Mouse (Mus musculus) retina, adult 2 months (tissue): Measurements from ENCODE around the gene Dnajc16.
A peak's percentile ranks its signal among the peaks of the same experiment; 100 is the strongest.

Source experiments
- DNase-seq: peaks from one replicate; pipeline ENCODE4 v3.0.0-alpha.2; 2012; ENCODE audit warnings: low read depth, low spot score

Gene Dnajc16

DNA sequence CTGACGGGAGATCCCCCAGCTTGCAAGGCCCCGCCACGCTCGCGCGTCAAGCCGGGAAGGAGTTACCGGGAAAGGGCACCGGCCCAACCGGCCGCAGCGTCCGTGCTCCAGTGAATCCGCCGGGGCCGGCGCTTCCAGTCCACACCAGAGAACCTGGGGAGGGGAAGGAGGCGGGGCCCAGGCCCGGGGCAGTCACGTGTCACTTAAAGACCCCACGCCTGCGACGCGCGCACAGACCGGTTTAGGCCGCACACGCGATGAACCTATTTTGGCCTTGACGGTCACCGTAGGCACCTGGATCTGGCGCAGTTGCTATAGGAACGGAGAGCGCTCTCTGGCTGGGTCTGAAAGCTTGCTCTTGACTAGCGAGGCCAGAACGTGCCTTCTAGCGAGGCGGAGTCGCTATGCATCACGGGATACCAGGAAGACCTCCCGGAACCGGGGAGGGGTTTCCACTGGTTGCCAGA is at the start of gene Dnajc16:
Gene Dnajc16 (minus strand): TSS at position 408 of the 467 bp plus-strand sequence.
- DNase-seq = peak; percentile 100

DNA sequence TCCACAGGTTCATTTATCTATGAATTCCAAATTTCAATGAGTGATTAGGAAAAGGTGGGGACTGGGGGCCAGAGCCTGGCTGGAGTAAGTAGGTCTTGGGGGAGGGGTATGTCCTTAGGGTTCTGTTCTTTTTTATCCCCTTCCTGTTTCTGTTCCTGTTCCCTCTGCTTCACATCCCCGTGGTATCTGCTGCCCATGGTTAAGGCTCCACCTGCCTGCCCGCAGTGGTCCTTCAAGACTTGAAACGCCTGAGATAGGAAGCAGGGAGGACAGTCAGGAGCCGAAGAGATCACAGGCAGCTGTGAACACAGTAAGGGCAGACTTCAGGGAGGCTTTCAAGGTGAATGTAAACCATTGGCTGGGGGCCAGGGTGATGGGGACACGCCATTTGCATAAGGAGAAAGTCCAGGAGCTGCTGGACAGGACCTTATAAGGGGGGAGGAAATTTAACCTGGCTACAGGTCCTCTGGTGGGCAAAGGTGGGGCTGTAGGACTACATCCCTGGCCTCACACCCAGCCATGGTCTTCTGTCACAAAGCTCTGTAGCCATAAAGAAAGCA is 43.9 kb upstream of the Dnajc16 start:
- no peak for DNase-seq

- no peak for DNase-seq
Observed at GRCm38 (mm10) chr4:141833911-141834310, 43.2 kb upstream of the Dnajc16 start.

GRCm38 (mm10) chr4:141831361-141831760 is 40.6 kb upstream of the Dnajc16 start:
- DNase-seq = no peak

DNA sequence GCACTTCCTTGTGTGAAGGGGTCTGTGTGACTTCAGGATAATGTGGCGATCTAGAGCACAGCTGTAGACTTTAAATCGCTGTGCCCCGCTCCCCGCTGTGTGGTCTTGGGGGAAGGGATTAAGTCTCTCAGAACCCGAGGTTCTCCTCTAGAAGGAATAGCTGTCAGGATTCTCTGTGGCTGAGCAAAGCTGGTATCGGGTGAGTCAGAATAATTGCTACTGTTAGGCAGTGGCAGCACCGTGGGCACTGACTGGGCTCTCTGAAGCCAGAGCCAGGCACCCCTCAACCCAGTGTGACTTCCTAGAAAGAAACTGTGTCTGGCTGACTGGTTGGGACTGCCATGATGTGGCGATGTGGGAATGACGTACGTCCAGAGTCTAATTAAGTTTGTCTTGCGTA is 39.6 kb upstream of the Dnajc16 start:
- DNase-seq = no peak

DNA sequence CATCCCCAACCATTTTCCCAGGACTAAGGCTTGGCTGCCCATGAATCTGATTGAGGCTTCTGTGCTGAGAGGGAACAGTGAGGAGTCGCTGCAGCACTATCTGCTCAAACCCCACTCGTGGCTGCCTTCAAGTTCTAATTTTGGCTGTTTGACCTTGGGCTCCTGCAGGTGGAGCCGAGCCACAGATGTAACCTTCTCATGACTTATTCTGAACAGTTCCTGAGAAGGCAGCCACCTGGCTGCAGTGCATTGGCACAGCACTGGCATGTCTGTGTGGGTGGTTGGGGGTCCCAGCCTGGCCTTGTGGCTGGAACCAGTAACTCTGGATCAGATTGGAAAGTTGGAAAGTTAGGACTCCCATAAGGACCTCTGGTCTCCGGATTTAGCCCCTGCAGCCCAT is 37.4 kb upstream of the Dnajc16 start:
- no peak for DNase-seq

- no peak for DNase-seq
Observed at GRCm38 (mm10) chr4:141827401-141827800, 36.7 kb upstream of the Dnajc16 start.

- DNase-seq = no peak
Observed at GRCm38 (mm10) chr4:141826060-141826459, 35.3 kb upstream of the Dnajc16 start, which contains the start of gene Cela2a. Gene Cela2a (minus strand): TSS chr4:141826160.

DNA sequence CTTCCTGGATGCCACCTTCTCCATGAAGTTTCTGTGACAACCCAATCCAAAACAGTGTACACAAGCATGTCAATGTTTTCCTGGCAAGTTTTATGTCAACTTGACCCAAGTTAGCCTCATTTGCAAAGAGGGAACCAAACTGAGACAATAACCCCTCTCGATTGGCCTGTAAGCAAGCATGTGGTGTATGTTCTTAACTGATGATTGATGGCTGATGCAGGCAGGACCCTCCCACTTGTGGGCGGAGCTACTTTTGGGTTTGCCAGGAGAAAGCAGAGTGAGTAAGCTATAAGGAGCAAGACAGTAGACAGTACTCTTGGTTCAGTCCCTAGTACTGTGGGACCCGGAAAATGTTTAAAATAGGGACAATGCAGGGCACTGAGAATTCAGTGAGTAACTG is 32.2 kb upstream of the Dnajc16 start:
- DNase-seq = no peak

GRCm38 (mm10) chr4:141822089-141822488 is 31.4 kb upstream of the Dnajc16 start:
- DNase-seq = no peak

GRCm38 (mm10) chr4:141821178-141821577 is 30.4 kb upstream of the Dnajc16 start:
- DNase-seq = no peak

DNA sequence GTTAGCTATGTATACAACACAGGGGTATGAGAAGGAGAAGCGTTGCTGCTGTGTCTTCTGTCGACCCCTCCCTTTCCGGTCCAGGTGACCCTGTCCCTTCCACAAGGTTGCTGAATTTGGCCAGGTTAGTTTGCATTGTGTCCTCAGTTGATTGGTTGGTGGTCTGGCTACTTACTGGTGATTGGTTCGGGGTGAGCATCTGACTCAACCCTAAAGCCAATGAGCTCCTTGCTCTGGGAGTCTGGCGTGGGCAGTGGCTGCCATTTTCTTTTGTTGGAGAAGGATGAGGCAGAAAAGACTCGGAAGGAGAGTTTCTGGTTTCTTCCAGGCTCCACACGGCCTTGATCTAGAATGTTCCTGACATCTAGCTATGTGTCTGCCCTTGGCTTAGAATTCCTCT is 28.6 kb upstream of the Dnajc16 start:
- no peak for DNase-seq

- DNase-seq = no peak
Observed at GRCm38 (mm10) chr4:141818861-141819260, 28.1 kb upstream of the Dnajc16 start.

DNA sequence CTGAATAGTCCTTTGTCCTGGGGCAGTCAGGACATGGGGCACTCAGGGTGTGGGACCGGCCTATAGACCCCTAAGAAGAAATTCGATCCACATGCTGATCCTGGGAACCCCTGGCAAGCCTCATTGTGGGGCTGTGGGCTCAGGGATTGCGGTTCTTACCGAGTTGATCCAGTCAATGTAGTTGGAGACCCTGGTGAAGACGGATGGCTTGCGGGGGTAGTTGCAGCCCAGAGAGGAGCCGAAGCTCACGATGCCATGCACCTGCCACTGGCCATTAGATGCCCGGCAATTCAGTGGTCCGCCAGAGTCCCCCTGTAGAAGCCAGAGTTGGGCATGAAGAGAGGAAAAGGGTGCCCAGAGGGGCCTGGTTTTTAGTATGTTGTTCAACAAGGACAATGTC is 27.0 kb upstream of the Dnajc16 start:
- DNase-seq = no peak

DNA sequence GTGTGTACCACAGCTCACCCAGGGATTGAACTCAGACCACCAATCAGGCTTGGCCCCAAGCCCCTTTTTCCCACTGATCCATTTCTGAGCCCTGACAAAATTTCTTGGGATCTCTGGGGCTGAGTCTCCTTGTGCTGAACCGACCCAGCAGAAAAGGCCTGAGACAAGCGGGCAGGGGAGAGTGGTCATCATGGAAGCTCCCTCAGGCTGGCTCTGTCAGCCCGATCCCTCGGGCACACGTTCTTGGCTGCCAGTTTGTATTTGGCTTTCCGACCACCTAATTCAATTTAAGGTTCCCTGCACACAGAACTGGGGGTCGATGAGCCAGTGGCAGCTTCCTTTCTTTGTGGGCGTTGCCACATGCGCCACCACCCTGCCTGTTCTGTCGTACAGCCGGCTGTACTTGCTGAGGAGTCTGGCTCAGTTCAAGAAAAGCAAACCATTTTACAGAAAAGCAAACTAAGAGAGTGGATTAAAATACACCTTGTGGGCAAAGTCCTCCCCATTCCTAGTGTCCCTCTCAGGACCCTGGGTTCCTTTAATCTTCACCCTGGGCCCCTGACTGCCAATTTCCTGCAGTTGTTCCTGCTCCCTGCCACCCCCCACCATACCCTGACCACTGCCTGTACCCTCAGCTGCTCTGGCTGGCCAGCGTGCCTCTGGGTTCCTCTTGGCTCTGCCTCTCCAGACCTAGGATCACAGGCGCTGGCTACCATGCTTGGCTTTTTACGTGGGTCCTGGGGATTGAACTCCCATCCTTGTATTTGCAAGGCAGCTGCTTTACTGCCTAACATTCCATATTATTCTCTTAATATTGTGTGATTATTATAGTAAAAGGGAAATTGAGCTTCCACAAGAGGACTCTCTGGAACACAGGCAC is 26.3 kb upstream of the Dnajc16 start:
- DNase-seq = no peak

- no peak for DNase-seq
Observed at GRCm38 (mm10) chr4:141816267-141816666, 25.5 kb upstream of the Dnajc16 start.

DNA sequence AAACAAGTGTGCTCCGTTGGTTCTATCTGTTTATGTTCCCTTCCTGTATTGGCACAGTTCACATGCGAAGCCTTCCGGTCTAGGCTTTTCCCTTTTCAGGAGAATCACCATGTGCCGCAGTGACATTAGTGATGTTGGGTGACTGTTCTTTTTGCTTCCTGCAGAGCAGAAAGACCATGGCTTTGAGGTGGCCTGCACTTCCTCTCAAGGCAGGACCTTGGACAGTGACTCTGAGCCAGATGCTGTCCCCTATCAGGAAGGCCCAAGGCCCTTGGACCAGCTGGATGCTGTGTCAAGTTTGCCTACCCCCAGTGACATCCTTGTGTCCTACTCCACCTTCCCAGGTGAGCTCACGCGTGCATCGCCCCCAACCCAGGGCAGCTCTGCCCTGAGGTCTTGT is 20.6 kb upstream of the Dnajc16 start:
- DNase-seq = no peak

DNA sequence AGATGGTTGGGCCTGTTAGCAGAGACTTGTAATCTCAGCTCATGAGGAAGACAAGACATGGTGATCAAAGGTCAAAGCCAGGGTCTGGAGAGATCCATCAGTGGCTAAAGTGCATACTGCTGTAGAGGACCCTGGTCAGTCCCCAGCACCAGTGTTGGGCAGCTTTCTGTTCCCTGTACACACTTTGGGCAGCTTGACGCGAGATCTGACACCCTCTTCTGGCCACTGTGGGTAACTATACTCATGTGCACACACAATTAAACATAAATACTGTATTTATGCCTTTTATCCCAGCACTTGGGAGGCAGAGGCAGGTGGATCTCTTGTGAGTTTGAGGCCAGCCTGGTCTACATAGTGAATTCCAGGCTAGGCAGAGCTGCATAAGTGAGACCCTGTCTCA is 20.2 kb upstream of the Dnajc16 start:
- DNase-seq = no peak

DNA sequence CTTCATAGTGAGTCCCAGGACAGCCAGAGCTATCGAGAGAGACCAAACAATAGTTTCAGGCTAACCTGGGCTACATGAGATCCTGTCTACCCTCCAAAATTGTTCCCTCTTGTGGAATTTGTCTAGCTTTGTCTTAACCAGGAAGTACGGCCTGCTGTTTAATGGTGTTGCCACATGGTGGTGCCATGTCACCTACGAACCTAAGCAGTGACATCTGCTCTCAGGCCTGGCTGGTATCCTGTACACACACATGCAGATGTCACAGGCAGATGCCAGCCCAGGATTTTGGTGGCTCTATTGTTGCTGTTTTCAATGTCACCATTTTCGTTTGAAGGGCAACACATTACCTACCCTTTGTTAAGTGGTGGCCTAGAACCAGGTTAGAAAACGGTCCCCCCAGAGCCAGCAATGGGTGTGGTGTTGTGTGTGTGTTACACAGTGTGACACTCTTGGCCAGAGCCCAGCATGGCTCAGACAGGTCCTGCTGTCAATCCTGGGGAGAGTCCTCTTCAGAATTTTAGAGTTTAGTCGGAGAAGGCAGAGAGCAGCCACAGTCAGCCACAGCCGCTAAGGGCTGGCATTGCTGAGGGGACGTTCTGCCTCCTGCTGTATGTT is 19.2 kb upstream of the Dnajc16 start:
- peak; percentile 38 for DNase-seq

- DNase-seq = no peak
Observed at GRCm38 (mm10) chr4:141805886-141806285, 15.2 kb upstream of the Dnajc16 start.

GRCm38 (mm10) chr4:141804105-141804504 is 13.4 kb upstream of the Dnajc16 start:
- DNase-seq = no peak

DNA sequence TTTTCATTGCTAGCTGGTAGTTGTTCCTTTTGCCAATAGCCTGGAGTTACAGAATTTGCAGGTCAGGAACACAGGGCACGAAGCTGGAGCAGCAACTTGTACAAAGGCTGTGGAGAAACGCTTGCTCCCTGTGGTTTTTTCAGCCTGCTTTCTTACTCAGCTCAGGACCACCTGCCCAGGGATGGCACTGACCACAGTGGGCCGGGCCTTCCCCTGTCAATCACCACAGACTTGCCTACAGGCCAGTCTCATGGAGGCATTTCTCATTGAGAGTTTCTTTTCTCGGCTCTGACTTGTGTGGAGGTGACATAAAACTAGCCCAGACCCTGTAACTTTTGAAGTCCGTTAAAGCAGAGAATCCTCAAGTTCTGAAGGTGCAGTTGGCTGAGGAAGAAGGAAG is 6.8 kb upstream of the Dnajc16 start:
- no peak for DNase-seq

- no peak for DNase-seq
Observed at GRCm38 (mm10) chr4:141796954-141797353, 6.2 kb upstream of the Dnajc16 start.
